Mouse (Mus musculus) left cerebral cortex, postnatal 36 days (tissue): ENCODE measurements around the gene Slamf6. TPM values are rescaled to one million over a fixed set of nuclear protein-coding genes. Genes with fewer than 3 reads are reported as not detected.
"Not testable (repeated sequence)": the region's sequence is repeated elsewhere in the genome, so short reads cannot be mapped to it uniquely, and the experiment has no call there.

ENCODE experiments used
- DNase-seq, 2 experiments: peaks; one replicate each; pipeline ENCODE4 v3.0.0; 2021 to 2022; ENCODE audit warnings: low spot score in 2 of 2, mixed read lengths in 1 of 2
- intact Hi-C: fragments of 180-260 bp; cut with DNase I; formaldehyde crosslinking; loops from one replicate; pipeline ENCODE4 v1.15.1; 2025
- total RNA-seq, 2 experiments: library from RNA; stranded (reverse); gene quantifications; 2 replicates each; pipeline ENCODE4 v1.2.3; 2021

The Slamf6 gene
- total RNA-seq, 2 experiments from 2014 or later, result not detected

GRCm38 (mm10) chr1:171948946-171949508 lies 31.7 kb downstream of the Slamf6 start:
- intact Hi-C loops, result no loop called here
- DNase-seq, result no peak

GRCm38 (mm10) chr1:171955071-171955470 lies 37.8 kb downstream of the Slamf6 start:
- DNase-seq, result no peak
- intact Hi-C loops, result no loop called here

DNA sequence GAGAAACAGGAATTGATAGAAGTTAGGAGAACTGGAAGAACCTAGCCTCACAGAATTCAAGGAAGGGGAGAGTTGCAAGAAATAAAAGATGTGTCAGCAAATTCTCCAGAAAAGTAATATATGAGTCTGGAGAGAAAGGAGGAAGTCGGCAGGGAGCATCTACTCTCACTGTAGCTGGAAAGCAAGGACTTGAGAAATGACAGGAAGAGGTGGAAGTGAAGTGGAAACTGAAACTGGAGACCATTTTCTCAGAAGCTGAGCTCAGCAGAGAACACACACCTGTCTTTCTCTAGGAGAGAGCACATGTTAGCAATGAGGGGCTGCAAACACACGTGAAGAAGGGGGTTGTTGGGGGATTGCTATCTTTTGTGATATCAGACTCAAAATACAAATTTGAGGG lies 40.1 kb downstream of the Slamf6 start:
- intact Hi-C loops, result no loop called here
- DNase-seq, result no peak

GRCm38 (mm10) chr1:171960726-171961125 lies 43.4 kb downstream of the Slamf6 start:
- intact Hi-C loops, result no loop called here
- DNase-seq, result no peak

- no peak for DNase-seq
- intact Hi-C loops, result no loop called here
These were observed 44.4 kb downstream of the Slamf6 start for GRCm38 (mm10) chr1:171961704-171962103.

- intact Hi-C loops, result no loop called here
- no peak for DNase-seq
These were observed 46.3 kb downstream of the Slamf6 start for GRCm38 (mm10) chr1:171963613-171964012.

- intact Hi-C loops, result no loop called here
- DNase-seq, result no peak
These were observed 48.9 kb downstream of the Slamf6 start for GRCm38 (mm10) chr1:171966054-171966790.

DNA sequence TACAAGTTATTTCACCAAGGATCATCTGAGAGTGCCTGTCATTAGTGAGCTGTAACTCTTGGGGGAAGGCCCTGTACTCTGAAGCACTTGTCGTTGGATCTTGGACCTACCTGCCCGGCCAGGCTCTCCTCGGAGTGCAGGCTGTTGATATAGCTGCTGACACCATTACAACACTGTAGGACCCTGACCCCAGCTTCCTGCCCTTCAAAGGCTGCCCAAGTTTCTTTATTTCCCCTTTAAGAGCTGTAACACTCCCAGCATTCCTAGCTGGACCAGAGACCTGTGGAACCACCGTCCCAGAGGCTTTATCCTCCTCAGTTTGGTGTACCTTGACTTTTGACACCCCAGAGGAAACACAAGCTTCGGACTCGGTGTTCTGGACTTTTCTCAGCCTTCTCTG lies 51.9 kb downstream of the Slamf6 start:
- intact Hi-C loops, result no loop called here
- no peak for DNase-seq

GRCm38 (mm10) chr1:171970854-171971586 lies 53.7 kb downstream of the Slamf6 start:
- intact Hi-C loops, result no loop called here
- no peak for DNase-seq

DNA sequence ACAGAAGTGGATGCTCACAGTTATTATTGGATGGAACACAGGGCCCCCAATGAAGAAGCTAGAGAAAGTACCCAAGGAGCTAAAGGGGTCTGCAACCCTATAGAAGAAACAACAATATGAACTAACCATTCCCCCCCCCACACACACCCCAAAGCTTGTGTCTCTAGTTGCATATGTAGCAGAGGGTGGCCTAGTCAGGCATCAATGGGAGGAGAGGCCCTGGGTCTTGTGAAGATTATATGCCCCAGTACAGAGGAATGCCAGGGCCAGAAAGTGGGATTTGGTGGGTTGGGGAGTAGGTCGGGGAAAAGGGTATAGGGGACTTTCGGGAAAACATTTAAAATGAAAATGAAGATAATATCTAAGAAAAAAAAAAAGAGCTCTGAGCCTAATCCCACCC lies 57.0 kb downstream of the Slamf6 start:
- intact Hi-C loops, DNase-seq: not testable (repeated sequence)

DNA sequence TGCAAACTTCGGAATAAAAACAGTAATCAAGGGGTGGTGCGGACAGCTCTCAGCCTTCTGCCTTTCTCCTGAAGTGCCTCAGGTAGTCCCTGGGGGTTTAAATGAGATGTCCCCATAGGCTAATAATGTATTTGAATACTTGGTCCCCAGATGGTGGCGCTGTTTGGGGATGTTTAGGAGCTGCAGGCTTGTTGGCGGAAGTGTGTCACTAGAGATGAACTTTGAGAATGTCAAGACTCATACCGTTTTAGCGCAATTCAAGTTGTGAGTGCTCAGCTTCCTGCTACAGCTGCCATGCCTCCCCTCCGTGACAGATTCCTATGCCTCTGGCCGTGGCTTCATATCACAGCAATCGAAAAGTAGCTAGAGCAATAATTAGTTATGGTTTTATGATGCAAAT lies 58.1 kb downstream of the Slamf6 start:
- no peak for DNase-seq
- intact Hi-C loops, result no loop called here

- DNase-seq, result no peak
- intact Hi-C loops, result no loop called here
These were observed 58.5 kb downstream of the Slamf6 start for GRCm38 (mm10) chr1:171975831-171976230.

- no peak for DNase-seq
- intact Hi-C loops, result no loop called here
These were observed 59.7 kb downstream of the Slamf6 start for GRCm38 (mm10) chr1:171976826-171977539.

DNA sequence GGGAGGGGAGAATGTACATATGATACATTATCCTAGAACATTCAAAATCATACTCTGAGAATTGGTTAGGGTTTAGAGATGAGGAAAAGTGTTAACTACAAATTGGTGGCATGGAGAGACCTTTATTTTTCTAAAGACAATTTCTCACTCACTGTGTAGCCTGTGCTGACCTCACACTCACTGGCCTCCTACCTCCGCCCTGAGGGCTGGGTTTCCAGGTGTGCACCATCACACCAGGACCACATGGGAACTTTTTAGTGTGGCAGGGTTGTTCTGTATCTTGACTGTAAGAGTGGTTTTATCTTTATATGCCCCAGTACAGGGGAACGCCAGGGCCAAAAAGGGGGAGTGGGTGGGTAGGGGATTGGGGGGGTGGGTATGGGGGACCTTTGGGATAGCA lies 60.6 kb downstream of the Slamf6 start:
- intact Hi-C loops, result no loop called here
- no peak for DNase-seq

DNA sequence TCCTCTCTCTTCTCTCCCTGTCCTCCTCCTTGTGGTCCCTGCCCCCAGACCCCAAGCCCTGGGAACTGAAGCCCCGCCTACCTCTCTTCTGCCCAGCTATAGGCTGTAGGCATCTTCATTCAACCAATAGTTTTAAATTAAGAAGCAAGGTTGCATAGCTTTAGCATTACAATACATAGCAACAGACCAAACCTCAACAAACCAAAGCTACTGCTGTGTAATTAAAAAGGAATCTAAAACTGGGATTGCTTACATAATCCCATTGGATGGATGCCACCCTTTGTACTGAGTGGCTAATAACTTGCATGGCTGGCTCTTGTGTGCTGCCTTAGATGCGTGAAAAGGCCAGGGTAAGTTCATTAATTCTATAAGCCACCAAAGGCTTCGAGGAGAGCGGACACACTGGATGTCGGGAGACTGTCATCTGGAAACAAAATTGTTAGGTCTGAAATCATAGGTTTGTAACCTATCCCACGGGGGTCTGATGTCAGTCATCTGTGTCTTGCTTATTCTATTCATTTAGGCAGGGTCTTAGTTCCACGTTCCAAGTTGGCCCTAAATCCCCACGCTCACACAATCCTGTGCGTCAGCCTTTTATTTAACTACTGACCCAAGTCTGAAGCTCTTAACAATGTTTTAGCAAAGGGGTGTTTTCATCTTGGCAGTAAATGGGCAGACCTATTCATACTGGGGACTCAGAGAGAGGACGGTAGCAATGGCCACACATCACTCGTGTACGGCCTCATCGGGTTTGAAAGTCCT lies 62.8 kb downstream of the Slamf6 start:
- no peak for DNase-seq
- intact Hi-C loops, result no loop called here

DNA sequence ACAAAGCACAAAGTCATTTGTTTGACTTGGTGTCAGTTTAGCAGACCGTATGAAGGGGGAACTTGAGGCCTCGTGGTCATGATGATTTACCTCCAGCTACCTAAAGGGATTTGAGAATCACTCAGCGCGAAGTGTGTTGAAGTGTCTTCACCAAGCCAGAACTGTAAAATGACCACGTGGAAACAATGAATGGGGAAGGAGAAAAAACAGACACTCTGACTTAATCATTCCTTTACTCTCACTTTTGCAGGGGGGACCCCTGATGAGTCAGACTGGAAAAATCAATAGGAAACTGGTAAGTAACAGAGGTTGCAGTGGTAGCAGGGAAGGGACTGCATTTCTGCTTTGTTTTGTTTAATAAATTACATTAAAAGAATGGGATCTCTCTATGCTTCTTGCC lies 64.9 kb downstream of the Slamf6 start:
- DNase-seq, result no peak
- intact Hi-C loops, result no loop called here

DNA sequence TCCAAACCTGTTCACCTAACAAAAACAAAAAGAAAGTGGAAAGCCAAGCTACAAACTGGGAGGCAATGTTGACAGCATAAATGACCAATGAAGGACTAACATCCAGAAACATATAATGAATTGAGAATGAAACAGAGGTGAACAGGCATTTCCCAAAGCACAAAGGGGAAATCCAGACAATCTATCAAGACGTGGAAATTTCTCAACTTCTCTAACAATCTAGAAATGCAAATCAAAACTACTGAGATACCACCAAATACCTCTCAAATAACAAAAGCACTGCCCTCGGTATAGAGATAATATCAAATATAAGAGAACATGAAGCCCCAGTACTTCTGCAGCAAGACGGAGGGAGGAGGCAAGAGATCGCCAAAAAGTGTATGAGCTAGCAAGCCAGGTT lies 65.4 kb downstream of the Slamf6 start:
- intact Hi-C loops, result no loop called here
- no peak for DNase-seq

GRCm38 (mm10) chr1:171983372-171984001 lies 66.2 kb downstream of the Slamf6 start:
- no peak for DNase-seq
- intact Hi-C loops, result no loop called here

DNA sequence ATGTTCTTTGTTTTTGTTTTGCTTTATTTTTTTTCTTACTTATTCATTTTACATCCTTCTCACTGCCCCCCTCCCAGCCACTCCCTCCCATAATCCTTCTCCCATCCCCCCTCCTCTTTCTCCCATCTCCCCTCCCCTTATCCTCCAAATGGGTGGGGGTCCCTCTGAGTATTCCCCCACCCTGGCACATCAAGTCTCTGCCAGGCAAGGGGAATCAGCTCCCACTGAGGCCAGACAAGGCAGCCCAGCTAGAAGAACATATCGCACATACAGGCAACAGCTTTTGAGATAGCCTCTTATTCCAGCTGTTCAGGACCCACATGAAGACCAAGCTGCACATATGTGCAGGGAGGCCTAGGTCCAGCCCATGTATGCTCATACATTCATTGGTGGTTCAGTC lies 66.8 kb downstream of the Slamf6 start:
- intact Hi-C loops, result no loop called here
- DNase-seq, result no peak
